Mouse (Mus musculus) stomach, embryonic 16.5 days (tissue): ENCODE measurements around the gene Zfp648. TPM values are rescaled to one million over a fixed set of nuclear protein-coding genes. Genes with fewer than 3 reads are reported as not detected.

Experiments used
- ATAC-seq: fragments of 200-750 bp; cut with Nextera tagmentation; 2 replicates; pipeline ENCODE4 v1.8.0; 2017; ENCODE audit warnings: moderate number of reproducible peaks, moderate TSS enrichment; ENCODE audit not compliant: insufficient read depth, low FRiP score
- H3K27ac ChIP-seq: fragments of 300-500 bp; sonication (generic); 2 replicates; pipeline ENCODE4 v1.5.1; 2014; ENCODE audit warnings: low read length
- H3K27me3 ChIP-seq: fragments of 300-500 bp; sonication (generic); 2 replicates; pipeline ENCODE4 v1.6.1; 2014; ENCODE audit warnings: low read length, control low read depth, mixed read lengths; ENCODE audit not compliant: control insufficient read depth, insufficient read depth
- H3K36me3 ChIP-seq: fragments of 300-500 bp; sonication (generic); 2 replicates; pipeline ENCODE4 v1.6.1; 2014; ENCODE audit warnings: low read length; ENCODE audit not compliant: control insufficient read depth, insufficient read depth
- H3K4me1 ChIP-seq: fragments of 300-500 bp; sonication (generic); 2 replicates; pipeline ENCODE4 v1.6.1; 2014; ENCODE audit warnings: low read length, control low read depth, mixed read lengths; ENCODE audit not compliant: control insufficient read depth, insufficient read depth
- H3K4me2 ChIP-seq: fragments of 300-500 bp; sonication (generic); 2 replicates; pipeline ENCODE4 v1.6.1; 2014; ENCODE audit warnings: low read depth, low read length, mixed read lengths
- H3K4me3 ChIP-seq: fragments of 300-500 bp; sonication (generic); replicated peaks from 2 replicates; pipeline ENCODE4 v1.5.1; 2014; ENCODE audit warnings: mild to moderate bottlenecking, low read length
- H3K9ac ChIP-seq: fragments of 300-500 bp; sonication (generic); 2 replicates; pipeline ENCODE4 v1.6.1; 2014; ENCODE audit warnings: low read length
- H3K9me3 ChIP-seq: fragments of 300-500 bp; sonication (generic); replicated peaks from 2 replicates; pipeline ENCODE4 v1.6.1; 2016; ENCODE audit warnings: low read length, control low read depth; ENCODE audit not compliant: control insufficient read depth
- WGBS: fragments of 180-500 bp; shearing (Covaris S2); extraction: QIAGEN DNeasy Blood & Tissue Kit; methylation state at CpG from one replicate; pipeline ENCODE4 v1.1.7; 2014; 5-methylcytosine and 5-hydroxymethylcytosine counted together
- polyA plus RNA-seq: library from polyadenylated mRNA; unstranded; fragments of >200 nt; fragmentation: Nextera tagmentation; extraction: Ambion mirVana; gene quantifications from 2 replicates; pipeline ENCODE4 v1.2.1, GENCODE M21; 2015

Zfp648 gene
- polyA plus RNA-seq, 1 experiment from 2014 or later: 0.13 TPM

DNA sequence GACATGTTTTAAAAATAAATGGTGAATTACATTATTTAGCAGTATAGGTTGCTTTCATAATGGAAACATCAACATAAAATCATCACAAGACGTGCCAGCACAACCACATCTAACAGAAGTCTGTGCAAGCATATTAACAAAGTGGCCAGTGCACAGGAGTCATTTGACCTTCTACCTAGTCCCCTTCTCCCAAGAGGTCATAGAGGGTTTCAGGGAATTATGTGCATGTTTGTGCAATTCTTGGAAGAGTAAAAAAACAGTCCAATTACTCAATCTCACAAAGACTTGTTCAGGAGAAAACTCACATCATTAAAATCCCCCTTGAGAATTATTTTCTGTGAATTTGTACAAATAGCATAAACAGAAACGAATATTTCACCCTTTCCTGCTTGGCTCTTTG lies 50.2 kb downstream of the Zfp648 start:
- Histone ChIP-seq H3K27me3 (no peaks in the 10 kb centered on the region), H3K9ac (no peak overlapping the region), H3K4me3 (no peak overlapping the region), H3K4me2 (no peak overlapping the region), H3K36me3 (no peaks in the 10 kb centered on the region), H3K9me3 (no peaks in the 10 kb centered on the region), H3K27ac (no peak overlapping the region), H3K4me1 (no peaks in the 10 kb centered on the region)
- no peak for ATAC-seq
- 75% methylated on average over 2 of the region's 2 CpGs for WGBS

DNA sequence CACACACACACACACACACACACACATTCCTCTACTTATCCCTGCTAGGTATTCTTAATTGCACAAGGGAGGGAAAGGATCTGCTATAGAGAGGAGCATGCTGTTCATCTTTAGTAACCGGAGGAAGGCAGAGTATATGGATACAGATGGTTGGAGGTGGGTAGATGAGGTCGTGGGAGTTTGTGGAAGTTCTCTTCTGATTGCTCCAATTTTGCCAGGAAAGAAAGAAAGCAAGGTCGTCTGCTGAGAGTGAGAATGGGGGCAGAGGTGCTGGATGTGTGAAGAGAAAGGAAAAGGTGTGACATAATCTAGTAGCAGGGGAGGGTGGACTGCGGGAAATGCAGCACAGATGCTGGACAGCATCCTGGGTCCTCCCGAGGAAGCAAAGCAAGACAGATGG lies 51.8 kb downstream of the Zfp648 start:
- Histone ChIP-seq H3K27ac (no peak overlapping the region), H3K9me3 (no peaks in the 10 kb centered on the region), H3K36me3 (no peaks in the 10 kb centered on the region), H3K9ac (no peak overlapping the region), H3K27me3 (no peaks in the 10 kb centered on the region), H3K4me1 (no peaks in the 10 kb centered on the region), H3K4me2 (no peak overlapping the region), H3K4me3 (no peak overlapping the region)
- no peak for ATAC-seq
- WGBS: 53% methylated on average over 5 of the region's 5 CpGs
